Mouse (Mus musculus): ENCODE data around the gene Pdcd11. TPM values are rescaled to one million over a fixed set of nuclear protein-coding genes. Genes with fewer than 3 reads are reported as not detected.

The Pdcd11 gene
- total RNA-seq (2021): 10 to 100 TPM; 10.3 to 10.8 TPM

DNA sequence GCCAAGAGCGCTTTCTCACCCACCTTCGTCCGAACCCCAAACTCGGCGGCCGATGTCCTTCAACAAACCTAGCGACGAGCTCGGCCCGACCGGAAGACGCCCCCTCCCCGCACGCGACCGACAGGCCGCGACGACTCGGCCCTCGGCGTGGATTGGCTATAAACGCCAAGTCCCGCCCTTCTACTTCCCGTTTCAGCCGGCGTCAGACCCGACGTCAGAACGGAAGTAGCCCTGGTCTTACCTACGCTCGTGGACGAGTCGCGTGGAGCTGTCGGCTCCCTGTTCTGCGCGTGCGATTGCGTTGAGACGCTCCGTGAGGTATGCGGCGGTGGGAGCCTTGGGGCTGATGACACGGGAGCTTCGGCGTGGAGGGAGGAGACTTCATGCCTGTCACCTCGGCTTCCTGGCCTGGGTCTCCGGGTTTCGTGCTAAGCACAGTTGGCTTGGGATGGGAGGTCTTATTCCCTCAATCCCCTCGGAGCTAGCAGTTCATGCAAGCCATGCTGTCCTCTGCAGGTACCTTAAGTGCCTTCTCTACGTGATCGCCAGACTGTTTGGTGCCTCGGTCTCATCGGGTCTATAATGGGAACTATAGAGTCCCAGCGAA is at the start of gene Pdcd11, which contains the start of gene Usmg5:
Gene Pdcd11, plus strand, starts transcription at position 219 of the 607 bp plus-strand sequence.
Gene Usmg5, minus strand, starts transcription at position 98 of the 607 bp plus-strand sequence.
- peak; percentile 94 to 96 for DNase-seq
- intact Hi-C loops (cut with DNase I): loop anchor here (1.0 kb wide), 1 partner anchor 22 kb away; no protein-coding TSS in a partner anchor

DNA sequence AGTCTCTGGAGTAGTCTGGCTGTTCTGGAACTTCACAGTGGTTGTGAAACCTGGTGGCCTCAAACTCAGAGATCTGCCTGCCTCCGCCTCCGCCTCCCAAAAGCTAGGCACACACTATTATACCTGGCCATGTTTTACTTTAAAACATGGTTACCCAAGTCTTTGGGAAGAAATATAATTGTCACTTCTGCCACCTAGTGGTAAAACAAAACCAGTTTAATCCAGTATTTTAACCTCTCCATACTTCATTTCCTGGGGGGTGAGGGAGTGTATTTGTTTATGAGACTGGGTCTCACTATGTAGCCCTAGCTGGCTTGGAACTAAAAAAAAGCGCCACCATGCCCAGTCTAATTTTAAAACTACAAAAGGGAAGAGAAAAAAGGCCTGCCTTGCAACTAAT is 47.0 kb upstream of the Pdcd11 start:
- intact Hi-C loops (cut with DNase I): loop anchor here (2.0 kb wide), 1 partner anchor 167 kb away; no protein-coding TSS in a partner anchor
- DNase-seq: no peak

DNA sequence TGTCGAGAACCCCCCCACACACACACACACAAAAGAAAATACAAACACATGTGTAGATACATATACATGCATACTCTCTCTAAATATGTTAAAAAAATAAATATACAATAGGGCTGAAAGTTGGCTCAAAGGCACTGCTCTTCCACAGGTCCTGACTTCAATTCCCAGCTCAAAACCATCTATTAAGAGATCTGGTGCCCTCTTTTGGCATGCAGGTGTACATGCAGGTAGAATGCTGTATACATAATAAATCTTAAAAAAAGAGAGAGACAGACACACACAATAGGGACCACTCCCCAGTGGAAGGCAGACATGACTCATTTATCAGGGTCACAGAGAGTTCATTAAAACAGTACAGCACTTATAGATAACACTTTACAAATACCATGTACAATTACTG is 44.2 kb upstream of the Pdcd11 start:
- DNase-seq: no peak
- intact Hi-C loops (cut with DNase I): no loop called here

DNA sequence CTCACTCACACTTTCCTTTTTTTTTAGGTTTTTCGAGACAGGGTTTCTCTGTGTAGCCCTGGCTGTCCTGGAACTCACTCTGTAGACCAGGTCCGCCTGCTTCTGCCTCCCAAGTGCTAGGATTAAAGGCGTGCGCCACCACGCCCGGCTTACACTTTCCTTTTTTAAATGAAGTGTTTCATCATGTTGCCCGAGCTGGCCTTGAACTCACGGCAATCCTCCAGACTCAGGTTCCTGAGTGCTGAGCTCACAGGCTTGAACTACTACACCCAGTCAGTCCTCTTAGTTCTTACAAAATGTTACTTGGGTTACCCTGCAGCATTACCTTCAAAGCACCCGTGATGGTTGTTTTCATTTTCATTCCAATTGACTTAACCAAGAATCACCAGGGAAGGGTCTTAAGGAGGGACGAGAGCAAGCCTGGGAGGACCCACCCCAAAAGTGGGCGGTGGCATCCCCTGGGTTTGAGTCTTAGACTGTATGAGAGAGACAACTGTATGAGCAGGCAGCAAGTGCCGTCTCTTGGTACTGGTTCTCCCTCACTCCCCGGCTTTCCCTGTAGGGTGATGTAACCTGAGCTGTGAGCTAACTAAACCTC is 43.2 kb upstream of the Pdcd11 start:
- intact Hi-C loops (cut with DNase I): no loop called here
- DNase-seq: no peak

DNA sequence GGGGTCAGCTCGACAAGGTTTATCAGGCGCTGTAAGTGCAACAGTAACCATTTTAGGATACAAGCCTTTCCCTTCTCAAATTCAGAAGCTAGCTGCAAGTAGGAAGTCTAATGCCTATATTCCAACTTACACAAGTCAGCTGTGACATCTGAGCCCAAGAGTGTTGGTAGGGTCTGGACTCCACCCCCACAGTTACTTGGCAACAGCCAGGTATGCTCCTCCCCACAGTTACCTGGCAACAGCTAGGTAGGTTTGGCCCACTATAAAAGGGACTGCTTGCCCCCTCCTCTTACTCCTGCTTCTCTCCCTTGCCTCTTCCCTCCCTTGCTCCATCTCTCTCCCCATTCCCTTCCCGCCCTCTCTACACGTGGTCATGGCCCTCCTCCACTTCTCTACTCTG is 41.5 kb upstream of the Pdcd11 start:
- intact Hi-C loops (cut with DNase I): no loop called here
- DNase-seq: no peak

DNA sequence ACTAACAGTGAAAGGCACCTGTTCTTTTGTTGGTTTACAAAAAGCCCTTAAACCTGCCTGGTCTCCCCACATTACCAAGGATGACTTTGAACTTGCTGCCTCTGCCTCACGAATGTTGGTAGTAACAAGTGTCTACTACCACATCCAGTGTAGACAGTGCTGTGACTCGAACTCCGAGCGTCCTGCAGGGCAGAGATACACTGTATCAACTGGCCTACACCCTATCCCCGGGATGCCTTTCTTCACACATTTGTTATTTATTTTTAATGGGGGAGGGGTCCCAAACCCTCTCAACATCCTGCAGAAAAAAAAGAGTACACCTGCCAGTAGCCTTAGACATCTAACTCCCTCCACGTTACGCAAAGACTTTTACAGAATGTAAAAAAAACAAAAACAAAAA is 40.7 kb upstream of the Pdcd11 start:
- intact Hi-C loops (cut with DNase I): no loop called here

DNA sequence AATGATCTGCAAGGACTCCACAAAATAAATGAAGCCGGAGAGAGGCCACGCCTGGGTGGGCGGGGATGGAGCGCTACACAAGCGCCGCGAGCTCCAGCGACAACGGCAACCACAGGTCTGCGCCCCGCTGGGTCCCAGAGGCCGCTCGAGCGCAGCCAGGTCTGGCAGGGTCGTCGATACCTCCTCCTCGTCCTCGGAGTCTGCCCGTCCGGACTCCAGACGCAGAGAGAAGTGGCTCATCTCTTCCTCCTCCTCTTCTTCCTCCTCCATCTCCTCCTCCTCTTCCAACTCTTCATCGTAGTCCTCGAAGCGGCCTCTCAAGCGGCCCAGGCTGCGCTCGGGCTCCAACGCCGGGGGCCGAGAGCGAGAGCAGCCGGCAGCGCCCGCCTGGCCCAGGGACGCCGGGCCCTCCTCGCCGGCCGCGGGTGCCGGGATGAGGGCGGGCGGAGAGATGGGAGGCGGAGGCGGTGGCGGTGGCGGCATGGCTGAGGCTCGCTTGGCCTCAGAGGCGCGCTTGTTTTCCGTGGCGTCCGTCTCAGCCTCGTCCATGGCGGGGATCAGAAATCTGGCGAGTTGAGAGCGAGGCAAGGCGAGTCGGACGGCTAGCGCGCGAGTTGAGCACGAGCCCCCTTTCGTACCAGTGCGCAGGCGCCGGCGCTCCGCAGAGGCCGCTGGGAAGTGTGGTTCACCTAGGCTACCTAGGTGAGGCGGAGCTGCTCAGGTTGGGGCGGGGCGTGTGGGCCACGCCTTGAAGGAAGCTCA is 40.1 kb upstream of the Pdcd11 start, which contains the start of gene Pcgf6:
Gene Pcgf6, minus strand, starts transcription at position 636 of the 762 bp plus-strand sequence.
- intact Hi-C loops (cut with DNase I): no loop called here

More for the DNA sequence above, 40.7 kb upstream of the Pdcd11 start:
- DNase-seq: no peak

DNA sequence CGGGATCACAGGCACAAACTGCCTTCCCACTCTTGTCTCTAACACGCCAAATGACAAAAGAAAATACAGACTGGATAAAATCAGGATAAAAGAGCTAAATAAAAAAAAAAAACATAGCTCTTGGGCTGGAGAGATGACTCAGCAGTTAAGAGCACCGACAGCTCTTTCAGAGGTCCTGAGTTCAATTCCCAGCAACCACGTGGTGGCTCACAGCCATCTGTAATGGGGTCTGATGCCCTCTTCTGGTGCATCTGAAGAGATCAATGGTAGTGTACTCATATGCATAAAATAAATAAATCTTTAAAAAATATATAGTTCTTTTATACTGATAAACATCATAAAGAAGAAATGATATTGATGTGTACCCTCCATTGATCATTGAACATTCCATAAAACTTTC is 37.6 kb upstream of the Pdcd11 start:
- DNase-seq: no peak
- intact Hi-C loops (cut with DNase I): no loop called here

More for the DNA sequence above, 40.1 kb upstream of the Pdcd11 start, which contains the start of gene Pcgf6:
- peak; percentile 71 to 76 for DNase-seq

DNA sequence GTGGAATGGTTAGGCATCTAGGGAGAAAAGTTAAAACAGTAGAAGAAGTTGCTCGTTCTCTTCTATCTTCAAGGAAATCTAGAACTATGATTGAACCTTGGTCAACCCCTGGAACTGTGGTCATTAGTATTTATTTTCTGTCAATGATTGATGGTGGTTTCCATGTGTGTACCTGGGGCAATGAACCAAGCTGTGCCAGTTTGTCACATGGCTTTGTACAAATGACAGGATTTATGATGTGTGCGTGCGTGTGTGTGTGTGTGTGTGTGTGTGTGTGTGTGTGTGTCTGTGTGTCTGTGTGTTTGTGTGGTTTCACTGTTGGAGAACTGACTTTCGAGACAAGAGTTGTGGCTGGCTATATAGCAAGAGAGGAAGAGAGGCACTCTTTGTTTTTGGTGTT is 37.1 kb upstream of the Pdcd11 start:
- no peak for DNase-seq
- intact Hi-C loops (cut with DNase I): no loop called here

DNA sequence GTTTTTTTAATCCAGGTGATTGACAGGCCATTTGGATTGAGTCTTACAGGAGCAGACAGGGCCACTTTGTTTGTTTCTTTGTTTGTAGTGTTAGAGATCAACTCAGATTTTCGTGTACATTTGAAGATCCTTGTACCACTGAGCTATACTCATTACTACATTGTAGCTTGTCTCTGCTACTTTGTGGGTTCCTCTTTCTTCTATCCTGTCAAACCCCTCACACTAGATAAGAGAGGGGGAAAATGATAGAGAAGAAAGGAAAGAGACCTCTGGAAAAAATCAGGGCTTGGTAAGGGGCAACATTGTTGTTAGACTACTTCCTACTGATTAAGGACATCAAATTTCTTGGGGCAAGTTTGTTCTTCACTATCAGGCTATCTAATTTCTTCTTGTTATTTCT is 32.9 kb upstream of the Pdcd11 start:
- intact Hi-C loops (cut with DNase I): no loop called here
- no peak for DNase-seq

DNA sequence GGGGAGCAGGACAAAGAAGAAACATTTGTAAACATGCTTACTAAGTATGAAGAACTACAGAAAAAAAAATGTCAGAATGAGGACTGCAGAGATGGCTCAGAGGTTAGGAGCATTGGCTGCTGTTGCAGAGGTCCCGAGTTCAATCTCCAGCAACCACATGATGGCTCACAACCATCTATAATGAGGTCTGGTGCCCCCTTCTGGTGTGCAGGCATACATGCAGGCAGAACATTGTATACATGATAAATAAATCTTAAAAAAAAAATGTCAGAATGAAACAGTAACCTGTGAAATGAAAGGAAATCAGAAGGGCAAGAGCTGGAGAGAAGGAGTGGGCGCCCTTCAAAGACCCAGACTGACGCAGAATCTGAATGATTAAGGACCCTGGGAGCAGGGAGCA is 24.7 kb upstream of the Pdcd11 start:
- intact Hi-C loops (cut with DNase I): no loop called here
- DNase-seq: no peak

DNA sequence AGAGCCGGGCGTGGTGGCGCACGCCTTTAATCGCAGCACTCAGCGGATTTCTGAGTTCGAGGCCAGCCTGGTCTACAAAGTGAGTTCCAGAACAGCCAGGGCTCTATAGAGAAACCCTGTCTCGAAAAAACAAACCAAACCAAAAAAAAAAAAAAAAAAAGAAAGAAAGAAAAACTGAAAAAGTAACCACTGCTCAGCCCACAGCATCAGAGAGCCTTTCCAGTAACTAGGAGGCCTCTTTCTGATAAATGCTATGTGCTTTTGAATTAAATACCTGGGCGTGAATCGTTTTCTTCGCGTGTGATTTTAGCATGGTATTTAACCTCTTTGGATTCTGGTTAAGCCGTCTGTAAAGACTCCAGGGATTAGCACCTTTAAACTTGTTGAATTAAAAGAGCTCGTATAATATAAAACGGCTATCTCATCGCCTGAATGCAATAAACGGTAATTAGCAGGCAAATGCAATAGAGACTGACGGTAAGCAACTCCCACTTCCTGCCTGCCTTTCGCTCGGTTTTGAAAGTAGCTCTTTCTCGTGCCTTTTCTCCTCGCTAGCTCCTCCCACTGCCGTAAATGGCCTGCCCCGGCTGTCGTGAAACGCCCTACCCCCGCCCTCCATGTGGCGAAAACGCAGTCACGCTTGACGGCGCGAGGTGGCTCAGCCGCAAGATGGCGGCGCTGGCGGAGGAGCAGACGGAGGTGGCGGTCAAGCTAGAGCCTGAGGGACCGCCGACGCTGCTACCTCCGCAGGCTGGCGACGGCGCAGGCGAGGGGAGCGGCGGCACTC is 23.3 kb upstream of the Pdcd11 start, which contains the start of gene Taf5:
Gene Taf5, plus strand, starts transcription at position 651 of the 787 bp plus-strand sequence.
- peak; percentile 95 to 96 for DNase-seq
- intact Hi-C loops (cut with DNase I): no loop called here

DNA sequence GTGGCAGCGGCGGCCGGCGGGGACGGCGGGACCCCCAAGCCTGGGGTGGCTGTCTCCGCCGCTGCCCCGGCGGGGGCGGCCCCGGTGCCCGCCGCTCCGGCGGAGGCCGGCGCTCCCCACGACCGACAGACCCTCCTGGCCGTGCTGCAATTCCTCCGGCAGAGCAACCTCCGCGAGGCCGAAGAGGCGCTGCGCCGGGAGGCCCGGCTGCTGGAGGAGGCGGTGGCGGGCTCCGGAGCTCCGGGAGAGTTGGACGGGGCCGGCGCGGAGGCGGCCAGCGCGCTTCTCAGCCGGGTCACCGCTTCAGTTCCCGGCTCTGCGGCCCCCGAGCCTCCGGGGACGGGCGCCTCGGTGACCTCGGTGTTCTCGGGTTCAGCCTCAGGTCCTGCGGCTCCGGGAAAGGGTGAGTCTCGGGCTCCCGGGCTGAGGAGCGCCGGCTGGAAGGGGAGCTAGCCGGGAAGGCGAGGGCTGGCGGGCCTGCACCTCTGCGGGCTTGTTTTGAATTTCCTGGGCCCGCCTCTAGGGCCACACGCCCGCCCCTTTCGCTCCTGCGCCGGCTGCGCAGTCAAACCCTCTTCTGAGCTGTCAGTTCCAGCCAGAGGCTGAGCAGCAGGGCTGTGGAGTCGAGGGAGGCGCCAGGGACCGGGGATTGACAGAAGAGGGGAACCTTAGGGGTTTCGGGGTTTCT is 22.5 kb upstream of the Pdcd11 start:
- intact Hi-C loops (cut with DNase I): loop anchor here (1.0 kb wide), 1 partner anchor 22 kb away; the partner anchor contains the start of genes Pdcd11 and Usmg5
- peak; percentile 82 to 83 for DNase-seq

DNA sequence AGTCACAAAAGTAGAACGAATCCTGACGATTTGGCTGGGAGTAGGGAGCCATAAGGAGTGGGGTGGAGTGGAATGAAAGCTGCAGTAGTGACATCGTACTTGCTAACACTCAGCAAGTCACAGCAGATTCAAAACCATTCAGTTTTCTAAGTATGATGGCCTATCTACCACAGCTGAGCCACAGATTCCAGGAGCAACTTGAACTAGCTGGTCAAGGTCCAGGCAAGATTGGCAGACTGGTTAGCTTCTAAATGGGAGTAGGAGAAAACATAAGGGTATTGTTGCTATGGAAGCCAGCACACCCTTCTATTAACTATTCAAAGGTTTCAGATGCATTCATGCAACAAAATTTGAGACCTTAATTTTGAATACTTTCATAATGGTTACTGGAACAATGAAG is 2.3 kb upstream of the Pdcd11 start:
- intact Hi-C loops (cut with DNase I): no loop called here

DNA sequence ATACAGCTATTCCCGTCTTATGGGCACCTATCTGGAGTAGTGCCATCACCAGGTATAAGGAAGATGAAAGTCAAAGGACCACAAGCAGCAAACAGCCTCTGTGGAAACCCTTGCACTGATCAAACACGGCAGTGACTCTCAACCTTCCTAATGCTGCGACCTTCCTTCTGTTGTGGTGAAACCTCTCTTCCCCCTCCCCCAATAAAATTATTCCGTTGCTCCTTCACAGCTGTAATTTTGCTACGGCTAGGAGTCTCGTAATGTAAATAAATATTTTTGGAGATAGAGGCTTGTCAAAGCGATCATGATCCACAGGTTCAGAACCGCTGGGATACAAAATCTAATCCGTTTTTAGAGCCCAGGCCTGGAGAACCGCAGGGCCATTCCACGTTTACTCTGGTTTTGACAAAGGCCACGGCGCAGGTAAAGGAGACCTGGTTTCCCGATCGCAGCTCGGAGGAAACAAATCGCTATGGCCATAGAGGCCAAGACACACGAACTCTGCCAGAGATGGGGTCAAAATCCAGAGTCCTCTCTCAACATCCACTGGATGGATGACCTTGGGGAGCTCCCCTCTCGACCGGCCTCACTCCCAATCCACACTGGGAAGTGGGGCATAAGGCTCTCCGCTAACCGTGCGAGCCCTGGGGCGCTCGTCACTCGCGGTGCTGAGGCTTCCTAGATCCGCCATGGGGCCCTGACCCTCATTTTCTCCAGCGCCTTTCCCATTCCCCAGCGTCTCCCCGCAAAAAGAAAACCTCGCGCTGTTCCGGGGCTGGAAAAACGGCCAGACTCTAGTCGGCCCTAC is 646 bp upstream of the Pdcd11 start:
- intact Hi-C loops (cut with DNase I): loop anchor here (1.0 kb wide), 1 partner anchor 22 kb away; no protein-coding TSS in a partner anchor
- no peak for DNase-seq

More for the DNA sequence above, 2.3 kb upstream of the Pdcd11 start:
- DNase-seq: no peak

DNA sequence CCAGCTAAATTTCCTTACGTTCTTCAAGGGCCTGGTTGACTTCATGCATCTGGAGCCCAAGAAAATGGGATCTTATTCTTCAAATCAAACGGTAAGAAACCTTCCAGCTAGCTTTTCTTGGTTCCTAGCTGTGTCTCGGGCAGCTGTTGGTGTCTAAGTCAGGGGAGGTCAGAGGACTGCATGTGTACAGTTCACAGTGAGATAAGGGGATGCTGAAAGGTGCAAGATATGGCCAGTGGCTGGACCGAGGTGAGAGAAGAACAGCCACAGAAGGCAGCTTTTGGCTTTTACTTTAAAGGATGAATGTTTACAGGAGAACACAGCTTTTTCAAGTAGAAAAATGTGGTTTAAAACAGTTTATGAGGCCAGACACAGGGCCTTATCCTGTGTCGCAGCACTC is 10.5 kb downstream of the Pdcd11 start:
- no peak for DNase-seq
- intact Hi-C loops (cut with DNase I): no loop called here

DNA sequence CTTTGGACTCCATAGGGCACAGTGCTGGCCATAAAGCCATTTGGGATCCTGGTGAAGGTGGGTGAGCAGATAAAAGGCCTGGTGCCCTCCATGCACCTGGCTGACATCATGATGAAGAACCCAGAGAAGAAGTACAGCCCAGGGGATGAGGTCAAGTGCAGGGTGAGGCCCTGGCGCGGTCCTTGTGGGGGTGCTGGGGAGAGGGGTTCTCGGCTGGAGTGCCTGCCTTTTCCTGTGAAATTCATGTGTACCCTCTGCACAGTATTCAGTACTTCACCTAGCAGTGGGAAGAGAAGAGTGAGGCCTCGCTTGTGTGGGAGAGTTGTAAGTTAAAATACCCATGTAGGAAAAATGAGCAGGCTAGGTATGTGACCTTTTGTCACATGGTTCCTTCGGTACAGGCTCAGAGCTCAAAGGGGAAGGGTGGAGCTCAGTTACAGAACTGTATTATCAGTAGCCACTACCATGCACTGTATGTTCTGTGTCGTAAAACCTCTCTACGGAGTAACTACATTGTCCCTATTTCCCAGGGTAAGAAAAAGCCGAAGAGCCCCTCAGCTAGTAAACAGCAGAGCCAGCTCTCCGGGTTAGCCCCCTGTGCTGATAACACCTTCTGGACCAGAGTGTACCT is 14.2 kb downstream of the Pdcd11 start:
- no peak for DNase-seq
- intact Hi-C loops (cut with DNase I): no loop called here

DNA sequence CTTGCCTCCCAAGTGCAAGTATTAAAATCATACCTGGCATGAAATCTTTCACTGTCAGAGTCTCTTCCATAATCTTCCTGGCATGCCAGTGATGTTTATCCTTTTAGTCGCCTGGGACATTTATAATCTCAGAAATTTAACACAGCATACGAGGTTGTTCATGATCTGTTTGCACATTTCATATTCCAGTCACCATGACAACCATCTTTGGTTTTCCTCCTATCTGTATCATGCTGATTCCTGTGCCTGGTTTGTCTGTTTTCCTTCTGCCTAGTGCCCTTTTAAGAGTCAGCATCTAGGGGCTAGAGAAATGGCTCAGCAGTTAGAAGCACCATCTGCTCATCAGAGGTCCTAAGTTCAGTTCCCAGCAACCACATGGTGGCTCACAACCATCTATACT is 28.1 kb downstream of the Pdcd11 start:
- no peak for DNase-seq
- intact Hi-C loops (cut with DNase I): no loop called here

Measured in heart, postnatal 36 days (tissue).